1 mouse cellular context compared by ENCODE assay signal in the genomic region with DNA sequence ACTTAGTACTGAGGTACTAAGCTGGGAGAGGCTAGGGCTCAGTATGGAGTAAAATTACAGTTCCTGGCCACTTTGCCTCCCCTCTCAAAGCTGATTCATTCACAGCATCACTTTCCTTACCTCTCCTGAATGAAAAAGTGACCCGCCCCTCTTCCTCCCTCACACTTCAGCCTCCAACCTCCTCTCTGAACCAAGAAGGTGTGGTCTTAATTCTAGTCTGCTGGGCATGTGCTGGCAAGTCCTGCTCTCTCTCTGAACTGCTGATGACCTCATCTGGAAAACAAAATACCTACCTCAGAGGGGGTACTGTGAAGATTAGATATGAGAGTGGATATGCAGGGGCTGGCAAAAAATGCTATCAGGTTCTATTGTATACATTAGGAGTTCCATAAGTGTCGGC.
TF ChIP-seq lines count a peak whose summit lies in the region.

No protein-coding gene starts in this region.

TF ChIP-seq in CH12.LX, 34 proteins besides CTCF, POLR2A, EP300 and RAD21 (continued from another document):
- TF ChIP-seq USF2 (conservative IDR thresholded peaks at IDR 0.05; ENCODE audit: low read depth, low read length) (no peak), NELFE (IDR thresholded peaks at IDR 0.05; ENCODE audit: low read depth, low read length) (no peak), TBP (conservative IDR thresholded peaks at IDR 0.05; ENCODE audit: low read depth, low read length) (no peak), BHLHE40 (IDR thresholded peaks at IDR 0.05; ENCODE audit: low read depth, low read length) (peak; percentile 30; the same call in 1 of the 2 replicates)
